Mouse (Mus musculus) lung, postnatal 0 days (tissue): ENCODE measurements around the gene Trub2.

ENCODE experiments used
- CTCF ChIP-seq: IDR thresholded peaks from 2 replicates; pipeline ENCODE4 v1.5.1; 2016; ENCODE audit warnings: antibody characterized with exemption, mild to moderate bottlenecking
- EP300 ChIP-seq: IDR thresholded peaks from 2 replicates; pipeline ENCODE4 v1.6.1; 2016; ENCODE audit warnings: antibody characterized with exemption, mild to moderate bottlenecking, control low read depth

DNA sequence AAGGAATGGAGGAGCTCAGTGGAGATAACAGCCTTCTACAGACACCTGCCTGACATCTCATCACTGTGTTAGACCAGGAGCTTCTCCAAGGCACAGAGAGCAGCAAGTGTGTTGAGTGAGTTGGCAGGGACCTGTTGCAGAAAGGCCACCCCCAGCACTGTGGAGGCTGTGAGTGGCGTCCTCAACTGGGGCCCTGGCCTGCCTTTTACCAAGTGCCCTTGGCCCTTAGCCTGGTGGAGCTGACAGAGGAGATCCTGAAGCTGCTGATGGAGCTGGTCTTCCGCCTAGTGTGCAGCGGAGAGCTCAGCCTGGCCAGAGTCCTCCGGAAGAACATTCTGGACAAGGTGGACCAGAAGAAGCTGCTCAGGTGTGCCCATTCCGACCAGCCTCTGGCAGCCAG is 55.0 kb downstream of the Trub2 start:
- no peak for TF ChIP-seq EP300
- no peak for TF ChIP-seq CTCF
